Mouse (Mus musculus) small intestine, adult 2 months (tissue): ENCODE measurements around the gene 1700084M14Rik. TPM values are rescaled to one million over a fixed set of nuclear protein-coding genes. Genes with fewer than 3 reads are reported as not detected.
"Not testable (repeated sequence)": the region's sequence is repeated elsewhere in the genome, so short reads cannot be mapped to it uniquely, and the experiment has no call there.

Experiments used
- H3K27ac ChIP-seq: fragments of 200-500 bp; 2 replicates; pipeline ENCODE4 v1.5.1; 2012; ENCODE audit warnings: low read depth, low read length, control low read depth, inconsistent platforms; ENCODE audit not compliant: insufficient read depth
- H3K27me3 ChIP-seq: fragments of 200-500 bp; 2 replicates; pipeline ENCODE4 v1.6.1; 2012; ENCODE audit warnings: mild to moderate bottlenecking, moderate library complexity, low read length, inconsistent platforms; ENCODE audit not compliant: control insufficient read depth, insufficient read depth
- H3K36me3 ChIP-seq: fragments of 200-500 bp; 2 replicates; pipeline ENCODE4 v1.6.1; 2012; ENCODE audit warnings: mild to moderate bottlenecking, low read length, control low read depth, inconsistent platforms; ENCODE audit not compliant: control insufficient read depth, insufficient read depth
- H3K4me1 ChIP-seq: fragments of 200-500 bp; 2 replicates; pipeline ENCODE4 v1.6.1; 2012; ENCODE audit warnings: low read length, inconsistent platforms, mixed read lengths; ENCODE audit not compliant: control insufficient read depth, insufficient read depth, insufficient read length
- H3K4me3 ChIP-seq: fragments of 200-500 bp; 2 replicates; pipeline ENCODE4 v1.5.1; 2012; ENCODE audit warnings: low read depth, mild to moderate bottlenecking, control low read depth, inconsistent platforms, low read length, moderate library complexity
- WGBS: fragments of 180-500 bp; shearing (Covaris S2); methylation state at CpG from one replicate; pipeline ENCODE4 v1.1.7; 2018; 5-methylcytosine and 5-hydroxymethylcytosine counted together
- polyA plus RNA-seq: library from polyadenylated mRNA; depleted of rRNA; stranded (reverse); fragments of >200 nt; gene quantifications from 2 replicates; pipeline ENCODE4 v1.2.3, GENCODE M21; 2012; rRNA removed

1700084M14Rik gene
- not detected in 2 replicates for polyA plus RNA-seq

- H3K27ac ChIP-seq, H3K4me1 ChIP-seq, H3K27me3 ChIP-seq, H3K4me3 ChIP-seq, H3K36me3 ChIP-seq: not testable (repeated sequence)
- WGBS: 77% methylated on average over 3 of the region's 3 CpGs
These were observed at the start of gene 1700084M14Rik for GRCm38 (mm10) chrX:91575811-91576210. Gene 1700084M14Rik (minus strand): TSS chrX:91575911.

Other genes with a start within 250 kb of the 1700084M14Rik start
- gene Mageb2, start 244.2 kb downstream of the 1700084M14Rik start, polyA plus RNA-seq: not detected in 2 replicates
- not detected in 2 replicates for gene Gm5072, start 183.4 kb downstream of the 1700084M14Rik start, polyA plus RNA-seq
- gene Gm8914, start 95.8 kb downstream of the 1700084M14Rik start, polyA plus RNA-seq: not detected in 2 replicates
- not detected in 2 replicates for gene Gm14781, start 56.3 kb upstream of the 1700084M14Rik start, polyA plus RNA-seq
- gene Mageb5, start 207.1 kb upstream of the 1700084M14Rik start, polyA plus RNA-seq: not detected in 2 replicates